Mouse (Mus musculus) midbrain, embryonic 15.5 days (tissue): ENCODE measurements around the gene Mob2. TPM values are rescaled to one million over a fixed set of nuclear protein-coding genes. Genes with fewer than 3 reads are reported as not detected.

ENCODE experiments used
- ATAC-seq: fragments of 200-750 bp; cut with Nextera tagmentation; replicated peaks from 2 replicates; pipeline ENCODE4 v1.8.0; 2017; ENCODE audit warnings: moderate TSS enrichment
- H3K27ac ChIP-seq: fragments of 300-500 bp; sonication (generic); 2 replicates; pipeline ENCODE4 v1.5.1; 2015; ENCODE audit warnings: mild to moderate bottlenecking, inconsistent platforms
- H3K27me3 ChIP-seq: fragments of 300-500 bp; sonication (generic); replicated peaks from 2 replicates; pipeline ENCODE4 v1.6.1; 2015; ENCODE audit warnings: inconsistent platforms
- H3K36me3 ChIP-seq: fragments of 300-500 bp; sonication (generic); replicated peaks from 2 replicates; pipeline ENCODE4 v1.6.1; 2015; ENCODE audit warnings: inconsistent platforms
- H3K4me1 ChIP-seq: fragments of 300-500 bp; sonication (generic); 2 replicates; pipeline ENCODE4 v1.6.1; 2015; ENCODE audit warnings: inconsistent platforms
- H3K4me2 ChIP-seq: fragments of 300-500 bp; sonication (generic); 2 replicates; pipeline ENCODE4 v1.6.1; 2015; ENCODE audit warnings: inconsistent platforms, mild to moderate bottlenecking, moderate library complexity
- H3K4me3 ChIP-seq: fragments of 300-500 bp; sonication (generic); 2 replicates; pipeline ENCODE4 v1.5.1; 2015; ENCODE audit warnings: mild to moderate bottlenecking, inconsistent platforms
- H3K9ac ChIP-seq: fragments of 300-500 bp; sonication (generic); 2 replicates; pipeline ENCODE4 v1.6.1; 2015; ENCODE audit warnings: mild to moderate bottlenecking, inconsistent platforms
- H3K9me3 ChIP-seq: fragments of 300-500 bp; sonication (generic); 2 replicates; pipeline ENCODE4 v1.6.1; 2016; ENCODE audit warnings: inconsistent platforms
- WGBS: fragments of 180-500 bp; shearing (Covaris S2); methylation state at CpG from one replicate; pipeline ENCODE4 v1.1.7; 2015; ENCODE audit warnings: mixed read lengths; 5-methylcytosine and 5-hydroxymethylcytosine counted together
- polyA plus RNA-seq: library from polyadenylated mRNA; unstranded; fragments of >200 nt; fragmentation: Nextera tagmentation; extraction: Ambion mirVana; gene quantifications from 2 replicates; pipeline ENCODE4 v1.2.1, GENCODE M21; 2015

Mob2 gene
- polyA plus RNA-seq, 1 experiment from 2014 or later, result 53.9 TPM

DNA sequence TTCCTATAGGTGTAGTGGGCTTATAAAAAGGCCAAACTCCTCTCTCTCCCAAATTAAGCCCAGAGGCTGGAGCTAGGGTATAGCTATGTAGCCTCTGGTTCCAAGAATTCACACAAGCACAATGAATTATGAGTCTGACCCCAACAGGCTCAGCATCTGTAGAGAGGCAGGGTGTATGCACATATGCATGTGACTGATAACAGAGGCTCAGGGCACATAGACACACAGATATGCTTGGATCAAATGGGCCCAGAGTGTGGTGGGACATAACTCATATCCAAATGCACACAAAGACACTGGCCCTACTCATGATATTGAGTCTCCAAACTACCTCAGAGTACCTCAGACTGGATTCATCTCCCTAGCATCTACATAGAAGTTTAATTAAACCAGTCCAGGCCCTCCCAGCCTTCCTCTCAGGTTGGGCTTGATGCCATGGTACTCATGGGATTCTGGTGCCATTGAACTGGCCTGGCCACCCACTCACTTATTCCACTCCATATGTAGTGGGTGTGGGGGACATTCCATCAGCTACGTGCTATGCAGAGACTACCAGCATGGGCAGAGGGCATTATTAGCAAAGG lies 26.3 kb upstream of the Mob2 start:
- H3K9me3 ChIP-seq, result no peaks in the 10 kb centered on the region
- H3K9ac ChIP-seq, result no peak overlapping the region
- peaks cover 57% of the 10 kb centered on the region for H3K4me1 ChIP-seq
- no peak overlapping the region for H3K27ac ChIP-seq
- peaks cover 54% of the 10 kb centered on the region for H3K36me3 ChIP-seq
- H3K4me2 ChIP-seq, result no peak overlapping the region
- WGBS, result 81% methylated on average over 1 of the region's 1 CpGs
- H3K27me3 ChIP-seq, result peaks cover 7% of the 10 kb centered on the region; the same call in 1 of the 2 replicates
- no peak overlapping the region for H3K4me3 ChIP-seq
- no peak for ATAC-seq

DNA sequence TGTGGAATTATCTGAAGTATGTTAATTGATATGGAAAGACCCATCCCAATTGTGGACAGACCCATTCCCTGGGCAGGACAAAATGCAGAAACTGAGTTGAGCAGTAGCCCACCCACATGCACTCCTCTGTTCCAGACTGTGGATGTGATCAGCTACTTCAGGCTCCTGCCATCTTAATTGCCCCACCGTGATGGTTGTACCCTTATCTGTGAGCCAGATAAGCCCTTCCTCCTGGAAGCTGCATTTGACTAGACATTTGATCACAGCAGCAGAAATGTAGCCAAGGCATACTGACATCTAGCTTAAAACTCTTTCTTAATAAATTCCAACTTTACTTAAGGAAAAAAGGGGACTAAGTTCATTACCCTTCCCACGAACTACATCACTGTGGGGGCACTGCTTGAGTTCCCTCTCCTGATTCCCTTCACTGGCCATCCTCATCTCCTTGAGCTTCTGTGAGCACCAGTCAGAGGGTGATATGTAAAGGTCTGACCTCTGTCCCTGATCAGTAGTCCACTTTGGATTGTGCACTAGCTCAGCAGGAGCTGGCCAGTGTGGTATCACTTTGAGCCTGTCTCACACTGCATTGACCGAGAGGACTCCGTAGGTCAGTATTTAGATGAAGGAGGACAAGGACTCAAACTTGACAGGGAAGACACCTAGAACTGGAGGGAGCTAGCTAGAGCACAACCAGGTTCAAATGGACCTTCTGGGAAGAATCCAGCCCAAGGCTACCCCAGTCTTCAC lies 25.5 kb upstream of the Mob2 start:
- 90% methylated on average over 4 of the region's 4 CpGs for WGBS
- Histone ChIP-seq H3K27me3 (peaks cover 7% of the 10 kb centered on the region; the same call in 1 of the 2 replicates), H3K9me3 (no peaks in the 10 kb centered on the region), H3K36me3 (peaks cover 56% of the 10 kb centered on the region), H3K4me1 (peaks cover 49% of the 10 kb centered on the region), H3K4me2 (no peak overlapping the region), H3K9ac (no peak overlapping the region), H3K4me3 (no peak overlapping the region), H3K27ac (no peak overlapping the region)
- no peak for ATAC-seq

GRCm38 (mm10) chr7:142084820-142085219 lies 24.0 kb upstream of the Mob2 start:
- peaks cover 62% of the 10 kb centered on the region for H3K36me3 ChIP-seq
- H3K9me3 ChIP-seq, result no peaks in the 10 kb centered on the region
- no peak overlapping the region for H3K4me3 ChIP-seq
- no peak overlapping the region for H3K4me2 ChIP-seq
- no peak overlapping the region for H3K27ac ChIP-seq
- H3K9ac ChIP-seq, result no peak overlapping the region
- H3K27me3 ChIP-seq, result peaks cover 7% of the 10 kb centered on the region; the same call in 1 of the 2 replicates
- 36% methylated on average over 3 of the region's 3 CpGs for WGBS
- 0 out of 2 replicates have a peak, but pooled peaks have one; percentile 3 for ATAC-seq
- H3K4me1 ChIP-seq, result peaks cover 34% of the 10 kb centered on the region

DNA sequence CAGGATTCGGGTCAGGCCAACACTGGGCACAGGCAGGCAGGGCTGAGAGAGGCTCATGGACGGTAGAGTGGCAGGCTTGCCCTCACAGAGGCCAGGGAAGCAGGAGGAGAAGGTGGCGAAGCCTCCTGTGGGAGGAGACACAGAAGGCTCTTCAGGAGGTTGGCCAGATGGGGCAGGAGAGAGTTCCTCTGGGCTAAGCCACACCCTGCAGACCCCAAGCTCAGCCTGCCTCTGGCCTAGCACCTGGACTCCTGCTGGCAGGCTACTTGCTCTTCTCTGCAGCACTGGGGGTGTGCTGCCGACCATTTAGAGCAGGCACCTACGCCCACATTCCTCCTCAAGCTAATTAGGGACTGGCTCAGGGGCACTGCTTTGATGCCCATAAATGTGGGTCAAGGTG lies 23.5 kb upstream of the Mob2 start:
- H3K9me3 ChIP-seq, result no peaks in the 10 kb centered on the region
- 23% methylated on average over 5 of the region's 5 CpGs for WGBS
- H3K36me3 ChIP-seq, result peaks cover 62% of the 10 kb centered on the region
- peaks cover 7% of the 10 kb centered on the region; the same call in 1 of the 2 replicates for H3K27me3 ChIP-seq
- no peak overlapping the region for H3K9ac ChIP-seq
- peak; percentile 6; the same call in 1 of the 2 replicates for ATAC-seq
- no peak overlapping the region for H3K4me2 ChIP-seq
- H3K4me1 ChIP-seq, result peaks cover 30% of the 10 kb centered on the region
- H3K4me3 ChIP-seq, result no peak overlapping the region
- no peak overlapping the region for H3K27ac ChIP-seq

- Histone ChIP-seq H3K9ac (no peak overlapping the region), H3K27me3 (peaks cover 7% of the 10 kb centered on the region; the same call in 1 of the 2 replicates), H3K4me2 (no peak overlapping the region), H3K4me3 (no peak overlapping the region), H3K4me1 (peaks cover 23% of the 10 kb centered on the region), H3K36me3 (peaks cover 62% of the 10 kb centered on the region), H3K9me3 (no peaks in the 10 kb centered on the region), H3K27ac (no peak overlapping the region)
- WGBS, result 45% methylated on average over 12 of the region's 12 CpGs
- ATAC-seq, result no peak
These were observed 22.9 kb upstream of the Mob2 start for GRCm38 (mm10) chr7:142083588-142084317.

GRCm38 (mm10) chr7:142082607-142083006 lies 21.7 kb upstream of the Mob2 start:
- no peak for ATAC-seq
- Histone ChIP-seq H3K4me3 (no peak overlapping the region), H3K27me3 (peaks cover 7% of the 10 kb centered on the region; the same call in 1 of the 2 replicates), H3K36me3 (peaks cover 55% of the 10 kb centered on the region), H3K9me3 (no peaks in the 10 kb centered on the region), H3K4me1 (peaks cover 15% of the 10 kb centered on the region; the same call in 1 of the 2 replicates), H3K9ac (no peak overlapping the region), H3K27ac (no peak overlapping the region), H3K4me2 (no peak overlapping the region)
- 43% methylated on average over 15 of the region's 16 CpGs for WGBS

GRCm38 (mm10) chr7:142082179-142082578 lies 21.3 kb upstream of the Mob2 start:
- Histone ChIP-seq H3K27me3 (peaks cover 7% of the 10 kb centered on the region; the same call in 1 of the 2 replicates), H3K4me2 (no peak overlapping the region), H3K4me1 (peaks cover 15% of the 10 kb centered on the region; the same call in 1 of the 2 replicates), H3K9me3 (no peaks in the 10 kb centered on the region), H3K27ac (no peak overlapping the region), H3K36me3 (peaks cover 51% of the 10 kb centered on the region), H3K9ac (no peak overlapping the region), H3K4me3 (no peak overlapping the region)
- 18% methylated on average over 38 of the region's 38 CpGs for WGBS
- ATAC-seq, result no peak

GRCm38 (mm10) chr7:142081736-142082135 lies 20.9 kb upstream of the Mob2 start:
- Histone ChIP-seq H3K36me3 (peaks cover 46% of the 10 kb centered on the region), H3K4me2 (no peak overlapping the region), H3K9me3 (no peaks in the 10 kb centered on the region), H3K27me3 (peaks cover 7% of the 10 kb centered on the region; the same call in 1 of the 2 replicates), H3K9ac (no peak overlapping the region), H3K4me1 (peaks cover 15% of the 10 kb centered on the region; the same call in 1 of the 2 replicates), H3K27ac (no peak overlapping the region), H3K4me3 (no peak overlapping the region)
- no peak for ATAC-seq
- 37% methylated on average over 17 of the region's 17 CpGs for WGBS

- WGBS, result 66% methylated on average over 2 of the region's 2 CpGs
- no peak overlapping the region for H3K4me3 ChIP-seq
- no peaks in the 10 kb centered on the region for H3K9me3 ChIP-seq
- no peak overlapping the region for H3K4me2 ChIP-seq
- no peak overlapping the region for H3K27ac ChIP-seq
- no peak overlapping the region for H3K9ac ChIP-seq
- peaks cover 42% of the 10 kb centered on the region for H3K36me3 ChIP-seq
- no peak for ATAC-seq
- H3K4me1 ChIP-seq, result peaks cover 15% of the 10 kb centered on the region; the same call in 1 of the 2 replicates
- peaks cover 7% of the 10 kb centered on the region; the same call in 1 of the 2 replicates for H3K27me3 ChIP-seq
These were observed 20.0 kb upstream of the Mob2 start for GRCm38 (mm10) chr7:142080876-142081275.

DNA sequence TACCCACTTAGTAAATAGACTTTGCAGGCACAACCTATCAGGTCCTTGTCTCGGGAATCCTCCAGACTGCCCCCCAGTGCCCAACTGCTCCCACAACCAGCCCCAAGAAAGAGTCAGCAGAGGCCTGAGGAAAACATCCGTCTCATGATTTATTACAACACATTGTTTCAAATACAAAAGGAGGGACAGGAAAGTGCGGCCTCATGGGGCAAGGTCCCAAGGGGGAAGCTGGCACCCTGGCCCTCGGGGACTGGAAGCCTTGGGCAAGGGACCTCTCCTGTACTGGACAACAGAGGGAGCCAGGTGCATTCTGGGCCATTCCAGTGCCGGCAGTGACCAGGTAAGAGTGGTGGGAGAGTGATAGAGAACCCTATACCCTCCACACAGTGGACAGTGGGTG lies 18.5 kb upstream of the Mob2 start:
- WGBS, result 65% methylated on average over 5 of the region's 5 CpGs
- H3K4me1 ChIP-seq, result peaks cover 3% of the 10 kb centered on the region; the same call in 1 of the 2 replicates
- no peak overlapping the region for H3K4me3 ChIP-seq
- H3K4me2 ChIP-seq, result no peak overlapping the region
- H3K27ac ChIP-seq, result no peak overlapping the region
- ATAC-seq, result no peak
- peaks cover 27% of the 10 kb centered on the region for H3K36me3 ChIP-seq
- H3K27me3 ChIP-seq, result peaks cover 7% of the 10 kb centered on the region; the same call in 1 of the 2 replicates
- no peaks in the 10 kb centered on the region for H3K9me3 ChIP-seq
- H3K9ac ChIP-seq, result no peak overlapping the region

- no peak for ATAC-seq
- Histone ChIP-seq H3K27me3 (no peaks in the 10 kb centered on the region), H3K9ac (no peak overlapping the region), H3K4me1 (no peaks in the 10 kb centered on the region; the same call in 1 of the 2 replicates), H3K4me3 (no peak overlapping the region), H3K4me2 (no peak overlapping the region), H3K9me3 (no peaks in the 10 kb centered on the region), H3K27ac (no peak overlapping the region), H3K36me3 (peaks cover 8% of the 10 kb centered on the region)
- 77% methylated on average over 3 of the region's 3 CpGs for WGBS
These were observed 16.3 kb upstream of the Mob2 start for GRCm38 (mm10) chr7:142077138-142077537.
